Mouse (Mus musculus) lung, embryonic 16.5 days (tissue): ENCODE results near the gene Clic5. TPM values are rescaled to one million over a fixed set of nuclear protein-coding genes. Genes with fewer than 3 reads are reported as not detected.
A peak's percentile ranks its signal among the peaks of the same experiment; 100 is the strongest.

Experiments used
- ATAC-seq: fragments of 200-750 bp; cut with Nextera tagmentation; 2 replicates; pipeline ENCODE4 v1.8.0; 2017; ENCODE audit warnings: low read depth, mild to moderate bottlenecking, moderate library complexity
- H3K27ac ChIP-seq: fragments of 300-500 bp; sonication (generic); 2 replicates; pipeline ENCODE4 v1.5.1; 2014; ENCODE audit warnings: mild to moderate bottlenecking, control low read depth, low read length
- H3K27me3 ChIP-seq: fragments of 300-500 bp; sonication (generic); 2 replicates; pipeline ENCODE4 v1.6.1; 2014; ENCODE audit warnings: low read depth, low read length, mixed read lengths; ENCODE audit not compliant: control insufficient read depth, insufficient read depth
- H3K36me3 ChIP-seq: fragments of 300-500 bp; sonication (generic); 2 replicates; pipeline ENCODE4 v1.6.1; 2014; ENCODE audit warnings: low read length; ENCODE audit not compliant: control insufficient read depth, insufficient read depth
- H3K4me1 ChIP-seq: fragments of 300-500 bp; sonication (generic); replicated peaks from 2 replicates; pipeline ENCODE4 v1.6.1; 2014; ENCODE audit warnings: low read length, mixed read lengths; ENCODE audit not compliant: control insufficient read depth, insufficient read depth
- H3K4me2 ChIP-seq: fragments of 300-500 bp; sonication (generic); 2 replicates; pipeline ENCODE4 v1.6.1; 2014; ENCODE audit warnings: low read depth, low read length, control low read depth
- H3K4me3 ChIP-seq: fragments of 300-500 bp; sonication (generic); 2 replicates; pipeline ENCODE4 v1.5.1; 2014; ENCODE audit warnings: mild to moderate bottlenecking, low read length, control low read depth
- H3K9ac ChIP-seq: fragments of 300-500 bp; sonication (generic); 2 replicates; pipeline ENCODE4 v1.6.1; 2014; ENCODE audit warnings: low read length, control low read depth
- H3K9me3 ChIP-seq: fragments of 300-500 bp; sonication (generic); 2 replicates; pipeline ENCODE4 v1.6.1; 2016; ENCODE audit warnings: low read length; ENCODE audit not compliant: control insufficient read depth
- WGBS: fragments of 180-500 bp; shearing (Covaris S2); extraction: QIAGEN DNeasy Blood & Tissue Kit; methylation state at CpG from one replicate; pipeline ENCODE4 v1.1.7; 2014; 5-methylcytosine and 5-hydroxymethylcytosine counted together
- polyA plus RNA-seq: library from polyadenylated mRNA; unstranded; fragments of >200 nt; fragmentation: Nextera tagmentation; extraction: Ambion mirVana; gene quantifications from 2 replicates; pipeline ENCODE4 v1.2.1, GENCODE M21; 2015

Gene Clic5
- polyA plus RNA-seq, 1 experiment from 2014 or later: 24.8 TPM

GRCm38 (mm10) chr17:44240742-44241141, 52.4 kb downstream of the Clic5 start:
- no peak overlapping the region for H3K27ac ChIP-seq
- no peaks in the 10 kb centered on the region for H3K9me3 ChIP-seq
- H3K27me3 ChIP-seq: peaks cover 3% of the 10 kb centered on the region; the same call in 1 of the 2 replicates
- H3K9ac ChIP-seq: no peak overlapping the region
- 95% methylated on average over 2 of the region's 2 CpGs for WGBS
- peaks cover 2% of the 10 kb centered on the region; the same call in 1 of the 2 replicates for H3K36me3 ChIP-seq
- ATAC-seq: no peak
- H3K4me3 ChIP-seq: no peak overlapping the region
- H3K4me2 ChIP-seq: no peak overlapping the region
- peaks cover 19% of the 10 kb centered on the region for H3K4me1 ChIP-seq

GRCm38 (mm10) chr17:44244096-44244495, 55.7 kb downstream of the Clic5 start:
- 56% methylated on average over 5 of the region's 5 CpGs for WGBS

GRCm38 (mm10) chr17:44244625-44245024, 56.2 kb downstream of the Clic5 start:
- no peaks in the 10 kb centered on the region for H3K9me3 ChIP-seq
- H3K4me2 ChIP-seq: no peak overlapping the region
- ATAC-seq: 0 out of 2 replicates have a peak, but pooled peaks have one; percentile 6
- H3K36me3 ChIP-seq: peaks cover 2% of the 10 kb centered on the region; the same call in 1 of the 2 replicates
- 22% methylated on average over 7 of the region's 7 CpGs for WGBS
- no peak overlapping the region for H3K9ac ChIP-seq
- H3K27me3 ChIP-seq: peaks cover 3% of the 10 kb centered on the region; the same call in 1 of the 2 replicates
- no peak overlapping the region for H3K4me3 ChIP-seq
- H3K4me1 ChIP-seq: peaks cover 13% of the 10 kb centered on the region
- H3K27ac ChIP-seq: no peak overlapping the region

More at GRCm38 (mm10) chr17:44244096-44244495, 55.7 kb downstream of the Clic5 start:
- no peaks in the 10 kb centered on the region for H3K9me3 ChIP-seq
- H3K4me2 ChIP-seq: no peak overlapping the region
- no peak overlapping the region for H3K4me3 ChIP-seq
- H3K27ac ChIP-seq: no peak overlapping the region
- no peak for ATAC-seq
- no peak overlapping the region for H3K9ac ChIP-seq
- H3K36me3 ChIP-seq: peaks cover 2% of the 10 kb centered on the region; the same call in 1 of the 2 replicates
- peaks cover 3% of the 10 kb centered on the region; the same call in 1 of the 2 replicates for H3K27me3 ChIP-seq
- H3K4me1 ChIP-seq: peaks cover 14% of the 10 kb centered on the region

GRCm38 (mm10) chr17:44246153-44246700, 57.8 kb downstream of the Clic5 start:
- H3K9me3 ChIP-seq: no peaks in the 10 kb centered on the region
- 55% methylated on average over 9 of the region's 9 CpGs for WGBS
- H3K9ac ChIP-seq: no peak overlapping the region
- peaks cover 4% of the 10 kb centered on the region; the same call in 1 of the 2 replicates for H3K36me3 ChIP-seq
- H3K27ac ChIP-seq: no peak overlapping the region
- H3K4me3 ChIP-seq: no peak overlapping the region
- peaks cover 7% of the 10 kb centered on the region; the same call in 1 of the 2 replicates for H3K4me1 ChIP-seq
- peak; percentile 32; the same call in 1 of the 2 replicates for ATAC-seq
- H3K27me3 ChIP-seq: peaks cover 3% of the 10 kb centered on the region; the same call in 1 of the 2 replicates
- H3K4me2 ChIP-seq: no peak overlapping the region

GRCm38 (mm10) chr17:44249544-44249943, 61.2 kb downstream of the Clic5 start:
- no peak overlapping the region for H3K4me3 ChIP-seq
- ATAC-seq: no peak
- H3K27me3 ChIP-seq: peaks cover 2% of the 10 kb centered on the region
- no peaks in the 10 kb centered on the region for H3K9me3 ChIP-seq
- peaks cover 7% of the 10 kb centered on the region; the same call in 1 of the 2 replicates for H3K4me1 ChIP-seq
- 0 out of 2 replicates have a peak, but pooled peaks cover 2% of the 10 kb centered on the region for H3K36me3 ChIP-seq
- 63% methylated on average over 4 of the region's 4 CpGs for WGBS
- H3K4me2 ChIP-seq: no peak overlapping the region
- H3K27ac ChIP-seq: no peak overlapping the region
- no peak overlapping the region for H3K9ac ChIP-seq

GRCm38 (mm10) chr17:44252653-44253052, 64.3 kb downstream of the Clic5 start:
- Histone ChIP-seq H3K4me1 (no peaks in the 10 kb centered on the region), H3K27me3 (peaks cover 5% of the 10 kb centered on the region), H3K9ac (no peak overlapping the region), H3K4me2 (no peak overlapping the region), H3K9me3 (no peaks in the 10 kb centered on the region), H3K4me3 (no peak overlapping the region), H3K36me3 (0 out of 2 replicates have a peak, but pooled peaks cover 2% of the 10 kb centered on the region), H3K27ac (no peak overlapping the region)
- no peak for ATAC-seq
- 48% methylated on average over 3 of the region's 3 CpGs for WGBS

GRCm38 (mm10) chr17:44254698-44255097, 66.3 kb downstream of the Clic5 start:
- WGBS: 47% methylated on average over 8 of the region's 8 CpGs
- Histone ChIP-seq H3K27ac (no peak overlapping the region), H3K36me3 (0 out of 2 replicates have a peak, but pooled peaks cover 2% of the 10 kb centered on the region), H3K4me1 (no peaks in the 10 kb centered on the region), H3K4me2 (no peak overlapping the region), H3K9ac (no peak overlapping the region), H3K4me3 (no peak overlapping the region), H3K9me3 (no peaks in the 10 kb centered on the region), H3K27me3 (peaks cover 5% of the 10 kb centered on the region)
- no peak for ATAC-seq

GRCm38 (mm10) chr17:44256583-44256982, 68.2 kb downstream of the Clic5 start:
- peaks cover 5% of the 10 kb centered on the region for H3K27me3 ChIP-seq
- no peaks in the 10 kb centered on the region for H3K4me1 ChIP-seq
- H3K9me3 ChIP-seq: no peaks in the 10 kb centered on the region
- H3K4me3 ChIP-seq: no peak overlapping the region
- peak; percentile 66 for ATAC-seq
- H3K9ac ChIP-seq: no peak overlapping the region
- WGBS: 4% methylated on average over 6 of the region's 6 CpGs
- no peak overlapping the region for H3K27ac ChIP-seq
- H3K4me2 ChIP-seq: no peak overlapping the region
- H3K36me3 ChIP-seq: no peaks in the 10 kb centered on the region

- WGBS: 32% methylated on average over 6 of the region's 6 CpGs
- H3K9ac ChIP-seq: no peak overlapping the region
- H3K4me2 ChIP-seq: no peak overlapping the region
- H3K4me1 ChIP-seq: no peaks in the 10 kb centered on the region
- H3K4me3 ChIP-seq: no peak overlapping the region
- ATAC-seq: no peak
- no peaks in the 10 kb centered on the region for H3K36me3 ChIP-seq
- H3K27me3 ChIP-seq: peaks cover 3% of the 10 kb centered on the region; the same call in 1 of the 2 replicates
- H3K9me3 ChIP-seq: no peaks in the 10 kb centered on the region
- H3K27ac ChIP-seq: no peak overlapping the region
Measured at GRCm38 (mm10) chr17:44259245-44259644, 70.9 kb downstream of the Clic5 start.
